Mouse (Mus musculus) yolk sac, embryonic 10.5 days (tissue): ENCODE measurements around the gene Fut8.

Source experiments
- DNase-seq: peaks from one replicate; pipeline ENCODE4 v3.0.0-alpha.2; 2017; ENCODE audit warnings: low spot score

The Fut8 gene

DNA sequence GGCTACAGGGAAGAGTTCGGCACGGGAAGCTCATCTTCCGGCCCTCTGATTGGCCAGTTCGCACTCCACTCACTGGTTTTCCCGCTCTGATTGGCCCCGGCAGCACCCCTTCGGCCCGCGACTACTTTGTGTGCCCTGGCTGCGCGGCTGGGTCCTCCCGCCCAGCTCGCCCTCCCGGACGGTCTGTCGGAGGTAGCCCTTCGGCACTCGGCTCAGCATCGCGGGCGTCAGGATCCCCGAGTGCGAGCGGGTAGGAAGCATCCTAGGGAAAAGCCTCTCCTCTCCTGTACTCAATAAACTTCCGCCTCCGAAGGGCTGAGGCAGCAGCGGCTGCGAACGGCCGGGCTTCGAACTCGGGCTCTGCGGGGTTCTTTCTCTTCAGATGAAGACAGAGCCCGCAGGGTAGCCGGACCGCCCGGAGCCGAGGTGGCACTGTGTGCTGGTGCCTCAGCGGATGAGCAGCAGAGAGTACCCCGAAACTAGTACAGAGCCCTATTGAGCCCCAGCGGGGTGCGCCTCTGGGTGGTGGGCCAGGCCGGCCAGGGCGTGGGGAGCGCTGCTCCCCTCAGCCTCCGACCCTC is at the start of gene Fut8:
TSS of gene Fut8 (plus strand) at position 176 of the 581 bp plus-strand sequence.
- DNase-seq = peak; percentile 90

DNA sequence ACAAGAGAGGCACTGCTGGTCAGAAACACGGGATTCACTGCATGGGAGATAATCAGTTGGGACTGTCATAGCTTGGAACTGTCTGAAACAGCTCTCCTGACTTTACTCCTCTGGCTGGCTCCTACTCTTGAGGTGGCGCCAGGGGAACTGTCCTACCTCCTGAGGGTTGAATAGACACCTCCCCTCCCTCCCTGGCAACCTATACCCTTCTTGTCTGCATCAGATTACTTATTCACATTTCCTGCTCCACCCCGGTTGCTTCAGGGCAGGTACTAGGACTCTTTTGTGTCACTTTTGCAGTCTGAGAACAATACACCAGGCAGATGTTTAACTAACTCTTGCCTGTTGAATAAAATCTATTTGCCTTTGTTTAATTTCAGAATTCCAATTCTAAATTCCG is 48.8 kb upstream of the Fut8 start:
- no peak for DNase-seq

DNA sequence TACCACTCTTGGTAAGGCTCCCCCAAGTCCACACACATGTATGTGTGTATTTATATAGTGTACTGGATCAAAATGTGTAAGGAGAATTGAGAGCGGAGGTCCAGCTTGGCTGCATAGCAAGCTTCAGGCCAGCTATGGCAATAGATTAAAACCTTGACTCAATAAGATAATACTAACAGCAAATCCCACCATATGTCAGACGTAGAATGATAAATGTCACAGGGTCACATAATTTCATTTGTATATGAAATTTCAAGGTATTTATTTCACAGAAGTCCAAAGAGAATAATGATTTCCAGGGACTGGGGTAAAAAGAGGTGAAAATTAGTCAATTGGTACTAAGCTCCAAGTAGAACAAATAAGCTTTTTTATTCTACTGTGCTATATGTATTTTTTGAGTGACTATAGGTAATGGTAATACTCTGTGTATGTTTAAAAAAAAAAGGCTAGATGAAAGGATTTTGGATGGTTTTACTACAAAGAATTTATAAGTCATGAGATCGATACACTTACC is 47.9 kb upstream of the Fut8 start:
- DNase-seq = no peak

DNA sequence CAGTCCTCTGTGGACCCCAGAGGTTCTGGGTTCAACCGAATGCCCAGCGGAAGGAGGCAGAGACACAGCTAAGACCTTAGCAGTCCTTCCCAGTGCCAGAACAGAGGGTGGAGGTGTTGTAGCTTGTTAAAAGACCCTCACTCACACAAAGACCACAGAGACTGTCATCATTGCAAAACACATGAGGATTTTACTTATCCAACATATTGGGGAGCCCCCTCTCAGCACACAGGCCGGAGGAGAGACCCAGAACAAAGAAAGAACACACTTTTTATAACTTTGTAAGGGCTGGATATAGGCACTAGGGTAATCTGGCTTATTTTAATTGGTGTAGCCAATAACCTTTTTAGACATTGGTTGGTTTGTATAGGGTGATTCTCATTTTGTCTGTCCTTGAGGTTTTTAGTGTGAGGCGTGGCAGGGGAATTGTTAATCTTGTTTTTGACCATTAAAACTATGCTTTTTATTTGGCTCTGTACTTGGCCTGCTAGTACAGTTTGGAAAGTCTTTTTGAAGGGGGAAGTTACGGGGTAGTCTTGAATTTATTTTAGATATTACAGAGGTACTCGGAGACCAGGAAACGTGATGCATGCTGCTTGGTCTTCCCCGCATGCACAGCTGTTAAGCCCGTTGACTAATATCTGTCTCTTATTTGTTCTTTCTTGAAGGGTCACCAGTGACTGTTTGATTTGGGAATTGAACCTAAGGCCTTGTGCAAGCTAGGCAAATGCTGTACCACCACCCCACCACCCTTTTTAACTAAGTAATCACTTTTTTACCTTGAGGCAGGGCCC is 46.2 kb upstream of the Fut8 start:
- DNase-seq = no peak

DNA sequence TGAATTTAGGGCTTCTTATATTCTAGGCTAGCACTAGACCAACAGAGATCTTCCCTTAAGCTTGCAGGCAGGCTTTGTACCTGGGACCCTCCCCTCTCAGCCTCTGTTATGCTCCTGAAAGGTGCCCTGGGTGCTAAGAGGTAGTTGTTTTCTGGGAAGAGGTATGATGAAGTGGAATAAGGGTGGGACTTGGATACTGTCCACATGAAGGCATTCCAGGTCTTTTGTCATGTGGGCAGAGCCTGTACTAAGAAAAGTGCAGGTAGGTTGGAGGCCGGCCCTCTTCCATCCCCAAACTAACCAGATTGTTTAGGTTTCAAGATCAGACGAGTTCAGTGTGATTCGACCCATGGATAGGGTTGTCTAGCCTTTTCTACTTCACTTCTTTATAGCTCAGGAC is 45.2 kb upstream of the Fut8 start:
- DNase-seq = no peak

DNA sequence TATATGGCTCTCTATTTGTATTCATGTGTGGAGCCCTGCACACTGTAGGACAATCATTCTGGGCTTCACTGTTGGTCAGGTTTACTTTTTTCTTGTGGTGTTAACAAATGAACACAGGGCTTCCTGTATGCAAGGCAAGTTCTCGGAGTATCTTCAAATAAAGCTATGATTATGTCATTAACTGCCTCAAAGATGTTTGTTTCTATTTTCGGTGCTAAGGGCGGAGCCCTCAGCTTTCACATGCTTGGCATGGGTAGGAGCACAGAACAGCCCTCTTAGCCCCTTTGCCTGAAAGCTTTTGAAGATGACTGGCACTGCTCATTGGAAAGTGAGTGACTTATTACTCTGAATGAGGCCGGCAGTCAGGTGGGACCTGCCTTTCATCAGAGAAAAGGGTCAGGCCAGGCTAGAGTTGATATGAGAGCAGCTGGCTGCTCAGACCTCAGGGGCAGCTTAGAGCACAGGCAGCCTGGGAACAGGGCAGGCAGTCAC is 44.7 kb upstream of the Fut8 start:
- no peak for DNase-seq

DNA sequence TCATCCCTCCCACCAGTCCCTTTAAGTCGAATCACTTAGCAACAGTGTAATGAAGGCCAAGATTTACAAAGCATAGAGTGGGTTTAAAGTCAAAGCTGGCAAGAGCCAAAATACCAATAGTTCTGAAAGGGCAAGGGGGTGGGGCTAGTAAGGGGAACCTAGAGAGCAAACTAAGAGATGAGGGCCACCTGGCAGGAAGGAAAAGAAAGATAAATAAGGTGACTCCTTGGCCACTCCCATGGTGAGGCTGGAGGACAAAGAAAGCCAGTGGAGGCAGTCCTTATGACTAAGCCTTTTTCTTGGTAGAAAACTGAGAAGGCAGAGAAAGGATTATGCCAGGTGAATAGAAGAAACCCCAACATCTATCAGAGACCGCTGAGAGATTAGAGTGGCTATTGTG is 42.9 kb upstream of the Fut8 start:
- no peak for DNase-seq

DNA sequence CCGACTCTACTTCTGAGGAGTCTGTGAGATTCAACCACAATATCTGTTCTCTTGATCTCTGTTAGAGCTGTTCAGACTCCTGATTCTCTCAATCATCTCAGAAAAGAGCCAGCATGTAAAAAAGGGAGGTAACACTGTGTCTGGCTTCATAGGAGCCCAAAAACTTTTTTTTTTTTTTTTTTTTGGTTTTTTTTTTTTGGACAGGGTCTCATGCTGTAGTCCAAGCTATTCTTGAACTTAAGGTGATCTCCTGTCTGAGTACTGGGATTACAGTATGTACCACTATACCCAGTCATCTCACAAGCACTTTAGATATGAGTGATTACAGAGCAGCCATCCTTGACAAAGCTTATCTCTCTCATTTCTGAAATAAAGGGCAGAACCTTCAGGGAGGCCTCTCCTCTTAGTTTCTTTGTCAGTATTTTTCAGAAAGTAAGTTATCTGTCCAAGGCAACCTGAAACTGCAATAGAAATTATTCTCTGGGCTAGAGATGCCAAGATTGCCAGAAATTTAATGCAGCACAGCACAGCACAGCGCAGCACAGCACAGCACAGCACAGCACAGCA is 41.3 kb upstream of the Fut8 start:
- DNase-seq = no peak

DNA sequence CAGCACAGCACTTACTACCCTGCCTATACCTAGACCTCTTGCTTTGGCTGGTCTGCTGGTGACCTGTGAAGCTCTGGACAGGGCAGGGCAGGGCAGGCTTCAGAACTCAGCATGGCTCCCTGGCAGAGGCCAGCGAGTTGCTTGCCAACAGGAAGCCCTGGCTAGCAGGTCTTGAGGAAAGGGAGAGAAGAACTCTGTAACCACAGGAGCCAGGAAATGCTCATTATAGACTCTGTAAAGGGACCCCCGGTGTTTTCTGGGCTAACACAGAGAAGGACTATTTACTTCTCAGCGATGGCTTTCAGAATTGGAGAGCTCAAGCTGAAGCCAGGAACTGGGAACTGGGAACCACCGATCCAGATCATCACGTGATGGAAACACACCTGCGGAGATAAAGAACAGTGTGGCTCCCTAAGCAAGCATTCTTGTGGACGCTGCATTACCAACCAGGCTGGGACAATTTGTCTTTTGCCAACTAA is 40.8 kb upstream of the Fut8 start:
- no peak for DNase-seq

DNA sequence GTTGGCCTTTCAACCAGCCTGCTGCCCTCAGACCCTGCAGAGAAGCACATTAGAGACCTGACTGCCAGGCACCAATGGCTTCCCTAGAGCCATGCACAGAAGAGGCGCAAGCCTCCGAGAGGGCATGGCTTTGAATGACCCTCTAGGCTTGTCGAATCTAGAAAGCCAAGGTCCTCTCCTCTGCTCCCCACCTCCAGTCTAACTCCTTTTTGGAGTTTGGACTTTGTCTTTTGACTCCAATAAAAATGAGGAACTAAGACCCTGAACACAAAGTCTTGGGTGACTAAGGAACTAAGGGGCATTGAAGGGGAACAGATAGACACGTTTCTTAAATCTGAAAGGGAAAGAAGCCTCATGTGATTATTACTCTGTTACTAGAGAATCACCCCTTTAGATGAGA is 39.7 kb upstream of the Fut8 start:
- no peak for DNase-seq

DNA sequence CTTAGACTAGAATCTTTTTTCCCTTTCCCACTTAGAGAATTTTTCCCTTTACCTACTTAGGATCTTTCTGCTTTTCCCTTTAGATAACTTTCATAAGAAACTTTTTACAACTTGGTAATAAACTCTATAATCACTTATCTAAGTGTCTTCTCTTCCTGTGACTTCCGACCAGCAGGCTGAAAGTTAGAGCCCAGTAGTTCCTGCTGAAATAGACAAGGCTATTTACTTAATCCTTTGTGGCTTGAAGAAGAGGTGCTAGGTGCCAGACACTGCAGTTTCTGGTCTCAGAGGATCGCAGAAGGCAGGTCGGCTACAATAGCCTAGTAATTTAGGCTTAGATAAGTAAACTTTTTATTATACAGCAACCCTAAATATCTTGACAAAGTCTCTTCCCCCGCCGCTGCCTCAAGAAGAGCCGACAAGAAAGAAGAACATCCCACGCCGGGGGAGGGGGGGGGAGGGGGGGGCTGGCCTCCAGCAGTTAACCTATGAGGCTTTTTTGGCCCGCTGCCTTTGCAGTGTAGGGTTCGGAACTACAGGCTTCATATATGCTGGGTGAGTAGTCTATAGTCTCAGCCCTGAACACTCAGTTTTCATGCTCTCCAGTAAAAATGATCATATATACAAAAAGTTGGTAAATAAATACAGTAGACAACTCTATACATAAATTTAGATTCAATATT is 36.3 kb upstream of the Fut8 start:
- no peak for DNase-seq

DNA sequence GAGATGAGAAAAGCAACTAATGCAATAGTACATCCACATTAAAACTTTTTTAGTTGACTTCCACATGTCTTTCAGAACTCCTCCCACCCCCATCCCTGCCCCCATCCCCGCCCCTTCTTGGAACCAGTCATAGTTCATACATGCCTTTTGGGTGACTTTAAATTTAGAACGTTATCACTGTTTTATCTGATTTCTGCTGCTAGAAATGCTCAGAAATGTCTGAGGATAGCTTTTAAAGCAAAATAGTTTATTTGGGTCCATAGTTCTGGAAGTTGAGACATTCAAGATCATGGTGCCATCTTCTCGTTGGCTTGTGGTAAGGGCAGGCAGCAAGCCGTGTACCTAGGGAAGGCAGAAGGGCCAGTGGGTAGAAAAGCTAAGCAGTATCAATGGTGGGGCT is 34.8 kb upstream of the Fut8 start:
- DNase-seq = no peak

DNA sequence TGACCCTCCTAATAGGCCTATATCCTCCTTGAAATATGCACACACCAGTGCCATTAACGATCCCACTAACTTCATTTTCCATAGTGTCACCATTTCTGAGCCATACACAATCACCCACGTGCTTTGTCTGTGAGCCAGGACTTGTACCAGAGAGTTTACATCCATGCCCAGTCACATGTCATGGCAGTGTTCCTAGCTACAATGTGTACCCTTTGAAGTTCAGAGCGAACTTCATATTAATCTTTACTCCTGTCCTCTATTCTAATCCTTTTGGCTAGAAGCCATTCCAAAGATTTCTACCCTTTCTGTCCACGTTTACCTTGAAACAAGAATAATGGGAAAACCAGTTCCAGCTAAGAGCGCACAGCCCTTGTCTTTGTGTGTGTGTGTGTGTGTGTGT is 31.1 kb upstream of the Fut8 start:
- no peak for DNase-seq

DNA sequence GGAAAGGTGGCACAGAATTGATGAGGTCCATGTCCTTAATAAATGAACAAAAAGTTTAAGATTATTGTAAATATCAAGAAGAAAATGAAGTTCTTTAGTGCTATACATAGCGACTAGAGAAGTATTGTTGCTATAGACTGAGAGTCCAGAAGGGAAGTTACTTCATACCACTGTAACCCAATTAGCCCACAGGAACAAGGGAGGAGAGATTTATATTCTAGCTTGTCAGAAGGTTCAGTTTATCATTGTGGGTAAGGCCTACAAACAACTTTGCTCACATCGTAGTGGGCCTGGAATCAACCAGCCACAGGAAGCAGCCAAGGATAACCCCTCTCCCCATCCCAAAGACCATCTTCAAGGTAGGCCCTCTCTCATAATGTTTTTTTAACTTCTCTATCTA is 29.9 kb upstream of the Fut8 start:
- DNase-seq = no peak

DNA sequence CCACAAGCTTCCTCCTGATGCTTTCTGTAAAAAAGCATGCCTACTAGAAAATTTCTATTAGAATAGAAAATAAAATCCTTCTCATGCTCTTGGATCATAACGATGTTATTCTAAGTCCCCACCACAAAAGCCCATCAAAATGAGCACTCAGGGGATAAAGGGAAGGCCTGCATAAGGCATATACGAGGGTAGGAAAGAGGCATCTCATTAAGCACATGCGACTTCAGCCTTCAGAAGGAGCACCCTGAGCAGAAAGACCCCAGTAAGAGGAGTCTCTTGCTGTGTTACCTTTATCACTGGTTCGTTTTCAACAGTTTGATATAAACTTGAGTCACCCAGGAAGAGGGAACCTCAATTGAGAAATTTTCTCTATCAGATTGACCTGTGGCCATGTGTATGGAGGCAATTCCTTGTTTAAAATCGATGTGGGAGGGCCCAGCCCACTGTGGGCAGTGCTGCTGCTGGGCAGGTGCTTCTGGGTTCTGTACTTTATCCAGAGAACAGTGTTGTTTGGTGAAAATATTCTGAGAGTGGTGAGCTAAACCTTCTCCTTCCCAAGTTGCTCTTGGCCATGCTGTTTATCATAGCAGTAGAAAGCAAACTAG is 29.2 kb upstream of the Fut8 start:
- no peak for DNase-seq

DNA sequence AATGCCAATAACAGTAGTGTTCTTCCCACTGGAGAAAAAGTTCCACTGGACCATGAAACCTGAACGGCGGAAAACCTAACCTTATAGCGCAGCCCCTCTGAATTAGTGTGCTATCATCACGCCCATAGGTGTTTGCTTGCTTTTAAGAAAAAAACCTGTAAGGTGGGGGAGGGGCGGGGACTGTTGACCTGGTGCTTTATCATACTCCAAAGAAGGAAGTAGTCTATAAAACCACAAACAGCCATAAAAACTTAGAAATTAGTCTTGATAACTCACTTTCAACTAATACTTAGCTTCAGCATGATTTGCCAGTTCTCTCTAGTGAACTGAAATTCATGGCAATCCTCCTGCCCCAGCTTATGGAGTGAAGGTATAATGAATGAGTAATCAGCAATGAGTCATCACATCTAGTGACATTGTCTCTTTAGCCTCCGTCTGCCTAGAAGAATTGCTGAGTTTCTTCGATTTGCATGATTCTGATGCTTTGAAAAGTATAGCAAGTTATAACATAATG is 26.2 kb upstream of the Fut8 start:
- no peak for DNase-seq

DNA sequence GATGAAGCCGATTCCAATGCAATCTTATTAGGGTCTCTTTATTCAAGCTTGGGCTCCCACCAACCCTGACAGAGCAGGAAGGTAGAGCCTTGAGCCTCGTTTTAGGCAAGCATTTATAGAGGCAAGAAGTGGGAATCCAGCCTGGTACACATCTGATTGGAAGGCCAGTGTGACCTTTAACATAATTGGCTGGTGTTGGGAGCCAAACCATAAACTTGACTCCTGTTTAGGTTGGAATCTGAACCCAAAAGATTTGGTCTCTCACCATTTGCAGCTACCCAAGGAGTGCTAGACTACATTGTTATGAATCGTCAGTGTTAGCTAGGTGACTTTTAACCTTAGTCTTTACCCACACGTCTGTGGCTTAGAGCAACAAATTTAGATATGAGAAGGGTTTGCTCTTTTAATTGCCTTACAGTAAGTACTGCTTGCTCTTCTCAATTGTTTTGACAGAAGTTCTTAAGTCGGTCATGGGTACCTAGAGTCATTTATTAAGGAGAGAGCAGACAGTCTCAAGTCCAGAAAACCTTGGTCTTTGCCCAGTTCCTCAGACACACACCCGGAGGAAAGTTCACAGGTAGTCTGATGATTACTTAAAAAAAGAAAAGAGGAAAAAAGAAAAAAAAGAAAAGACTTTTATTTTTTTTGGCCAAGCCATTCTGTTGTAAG is 23.9 kb upstream of the Fut8 start:
- DNase-seq = no peak

DNA sequence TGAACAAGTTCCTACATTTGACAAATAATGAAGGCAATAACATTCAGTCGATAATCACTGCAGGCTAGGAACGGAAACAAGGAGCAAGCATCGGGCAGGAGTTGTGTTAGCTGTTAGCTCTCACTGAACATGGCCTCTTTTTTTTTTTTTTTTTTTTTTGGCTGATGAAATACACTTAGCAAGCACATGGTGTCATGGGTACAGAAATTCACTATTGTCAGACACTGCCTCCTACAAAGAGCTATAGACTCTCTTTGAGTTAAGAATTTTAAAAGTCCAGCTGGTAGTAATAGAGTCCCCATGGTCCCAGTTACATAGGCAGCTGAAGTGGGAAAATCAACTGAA is 23.4 kb upstream of the Fut8 start:
- DNase-seq = no peak

DNA sequence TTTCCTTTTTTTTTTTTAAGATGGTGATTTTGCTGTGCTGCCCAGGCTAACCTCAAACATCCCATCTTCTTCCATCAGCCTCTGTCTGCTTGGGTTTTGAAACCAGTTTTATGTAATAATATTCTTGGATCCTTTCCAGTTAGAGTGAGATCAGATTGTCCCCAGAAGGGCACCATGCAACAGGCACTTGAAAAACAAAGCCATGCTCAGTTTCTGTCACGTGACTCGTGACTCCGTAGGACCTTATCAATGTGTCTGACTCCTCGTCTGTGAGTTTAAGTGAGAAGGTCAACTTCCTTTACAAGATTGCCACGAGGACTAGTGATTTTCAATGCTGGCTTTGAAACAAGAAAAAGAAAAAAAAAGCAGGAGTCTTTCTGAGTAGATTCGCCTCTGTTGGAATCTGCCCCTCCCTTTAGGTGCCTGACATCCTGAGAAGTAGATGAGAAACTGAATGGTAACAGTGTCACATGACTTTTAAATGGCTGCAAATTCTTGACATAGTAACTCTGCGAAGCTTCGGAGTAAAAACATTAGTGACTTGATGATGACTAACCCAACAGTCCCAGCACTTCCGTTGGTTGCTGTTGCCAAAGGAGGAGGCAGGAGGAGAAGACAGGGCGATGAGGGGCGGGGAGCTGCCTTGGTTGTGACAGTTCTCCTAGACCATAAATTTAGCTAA is 21.3 kb upstream of the Fut8 start:
- no peak for DNase-seq

DNA sequence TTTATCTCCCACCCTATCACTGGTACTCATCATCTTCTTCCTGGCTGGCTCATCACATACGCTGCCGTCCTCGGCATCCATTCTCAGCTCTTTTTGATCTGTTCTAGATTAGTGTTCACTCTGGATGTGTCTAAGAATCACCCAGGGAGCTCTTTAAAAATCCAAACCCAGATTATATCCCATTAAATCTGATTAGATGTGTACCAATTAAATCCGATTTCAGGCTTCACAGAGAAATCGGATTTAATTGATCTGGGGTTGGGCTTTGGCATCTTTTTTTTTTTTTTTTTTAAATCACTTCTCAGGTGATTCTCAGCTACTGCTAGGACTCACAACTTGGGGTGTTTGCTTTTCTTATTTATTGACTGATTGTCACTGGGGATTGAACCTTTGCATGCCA is 17.3 kb upstream of the Fut8 start:
- no peak for DNase-seq
